Mouse (Mus musculus) heart, adult 2 months (tissue): ENCODE results near the gene Polr3c.

Source experiments
- CTCF ChIP-seq: fragments of 200-600 bp; IDR thresholded peaks from 2 replicates; pipeline ENCODE4 v1.8.1; 2022; ENCODE audit warnings: antibody characterized with exemption, mild to moderate bottlenecking, moderate library complexity
- EP300 ChIP-seq: fragments of 200-500 bp; IDR thresholded peaks from 2 replicates; pipeline ENCODE4 v1.6.1; 2011; ENCODE audit warnings: low read depth, low read length, control low read depth; ENCODE audit not compliant: insufficient read depth
- POLR2A ChIP-seq: fragments of 200-500 bp; IDR thresholded peaks from 2 replicates; pipeline ENCODE4 v1.6.1; 2011; ENCODE audit warnings: mild to moderate bottlenecking, low read depth, low read length, control low read depth; ENCODE audit not compliant: insufficient read depth

DNA sequence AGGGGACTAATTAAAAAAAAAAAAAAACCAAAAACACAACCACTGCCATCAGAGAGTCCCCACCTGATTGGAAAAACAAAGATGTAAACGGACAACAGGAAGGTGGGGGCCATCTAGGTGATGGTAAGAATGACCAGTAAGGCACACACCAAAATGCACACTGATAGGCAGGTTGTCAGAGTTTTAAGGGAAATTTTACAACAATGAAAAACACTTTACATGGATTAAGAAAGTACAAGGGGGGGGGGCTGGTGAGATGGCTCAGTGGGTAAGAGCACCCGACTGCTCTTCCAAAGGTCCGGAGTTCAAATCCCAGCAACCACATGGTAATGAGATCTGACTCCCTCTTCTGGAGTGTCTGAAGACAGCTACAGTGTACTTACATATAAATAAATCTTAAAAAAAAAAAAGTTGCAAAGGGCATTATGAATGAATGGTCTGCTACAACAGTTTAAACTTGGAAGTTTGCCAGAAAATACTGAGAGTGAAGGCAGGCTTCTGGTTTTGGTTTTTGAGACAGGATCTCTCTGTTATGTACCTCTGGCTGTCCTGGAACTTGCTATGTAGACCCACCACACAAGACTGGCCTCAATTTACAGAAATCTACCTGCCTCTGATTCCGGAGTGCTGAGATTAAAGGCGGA, 58.9 kb downstream of the Polr3c start:
- no peak for TF ChIP-seq CTCF
- TF ChIP-seq POLR2A, result no peak
- TF ChIP-seq EP300, result no peak
